Mouse (Mus musculus) lung, adult 2 months (tissue): ENCODE results near the gene H2-DMb2. TPM values are rescaled to one million over a fixed set of nuclear protein-coding genes. Genes with fewer than 3 reads are reported as not detected.

Experiments
- DNase-seq: peaks from one replicate; pipeline ENCODE4 v3.0.0; 2022
- H3K4me1 ChIP-seq: fragments of 200-500 bp; 2 replicates; pipeline ENCODE4 v1.6.1; 2011; ENCODE audit warnings: low read length; ENCODE audit not compliant: control insufficient read depth, insufficient read depth
- H3K4me3 ChIP-seq: fragments of 200-500 bp; replicated peaks from 2 replicates; pipeline ENCODE3; 2011; ENCODE audit warnings: low read depth, mild to moderate bottlenecking, control low read depth, low read length; ENCODE audit errors: extremely low read depth
- CTCF ChIP-seq: fragments of 200-500 bp; IDR thresholded peaks from 2 replicates; pipeline ENCODE4 v1.5.1; 2011; ENCODE audit warnings: mild to moderate bottlenecking, low read length, control low read depth; ENCODE audit not compliant: insufficient read depth
- POLR2A ChIP-seq: fragments of 200-500 bp; IDR thresholded peaks from 2 replicates; pipeline ENCODE4 v1.6.1; 2011; ENCODE audit warnings: low read depth, mild to moderate bottlenecking, control low read depth, low read length, borderline replicate concordance; ENCODE audit errors: extremely low read depth
- WGBS: fragments of 180-500 bp; shearing (Covaris S2); methylation state at CpG from one replicate; pipeline ENCODE4 v1.1.7; 2018; 5-methylcytosine and 5-hydroxymethylcytosine counted together
- polyA plus RNA-seq: library from polyadenylated mRNA; depleted of rRNA; stranded (reverse); fragments of >200 nt; gene quantifications from 2 replicates; pipeline ENCODE4 v1.2.3, GENCODE M21; 2012; rRNA removed

Gene H2-DMb2
- polyA plus RNA-seq, 1 experiment = 38.9 TPM

DNA sequence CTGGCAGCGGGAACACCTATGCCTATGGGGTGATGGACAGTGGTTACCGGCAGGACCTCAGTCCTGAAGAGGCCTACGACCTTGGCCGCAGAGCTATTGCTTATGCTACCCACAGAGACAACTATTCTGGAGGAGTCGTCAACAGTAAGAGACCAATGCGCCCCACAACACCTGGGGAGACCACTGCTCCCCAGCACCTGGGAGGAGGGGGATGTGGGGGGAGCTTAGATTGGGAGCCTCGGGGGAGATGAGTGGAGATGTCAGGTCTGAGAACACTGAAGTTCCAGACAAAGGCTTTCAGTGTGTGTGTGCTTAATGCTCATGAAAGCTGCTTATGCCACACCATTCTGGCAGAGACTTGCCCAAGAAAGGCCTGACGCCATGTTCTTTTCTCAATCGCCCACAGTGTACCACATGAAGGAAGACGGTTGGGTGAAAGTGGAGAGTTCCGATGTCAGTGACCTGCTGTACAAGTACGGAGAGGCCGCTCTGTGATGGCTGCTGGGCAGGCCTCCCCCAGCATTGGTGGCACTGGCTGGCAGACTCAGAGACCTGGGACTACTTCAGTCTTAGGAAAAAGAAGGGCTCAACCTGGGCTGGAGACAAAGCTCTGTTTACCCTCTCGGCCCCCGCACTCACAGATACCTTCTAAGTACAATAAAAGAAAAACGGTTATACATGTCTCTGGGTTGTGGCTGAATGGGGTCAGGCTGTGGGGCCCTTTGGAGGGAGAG lies 57.8 kb downstream of the H2-DMb2 start:
- 85% methylated on average over 16 of the region's 16 CpGs for WGBS
- Histone ChIP-seq H3K4me3 (no peak overlapping the region), H3K4me1 (peaks cover 10% of the 10 kb centered on the region)
- no peak for TF ChIP-seq POLR2A
- no peak for TF ChIP-seq CTCF
- DNase-seq = no peak

Other genes with a start within 250 kb of the H2-DMb2 start
- gene Platr17, start 238.2 kb upstream of the H2-DMb2 start, polyA plus RNA-seq = 0.33 and 0.41 TPM in 2 replicates
- gene Daxx, start 233.9 kb upstream of the H2-DMb2 start, polyA plus RNA-seq = 33.7 and 35.9 TPM in 2 replicates
- gene Tapbp, start 227.4 kb upstream of the H2-DMb2 start, polyA plus RNA-seq = 225 and 249 TPM in 2 replicates
- 65.1 and 92.1 TPM in 2 replicates for gene Zbtb22, start 227.4 kb upstream of the H2-DMb2 start, polyA plus RNA-seq
- gene Rgl2, start 213.8 kb upstream of the H2-DMb2 start, polyA plus RNA-seq = 247 and 272 TPM in 2 replicates
- 19.2 and 26.2 TPM in 2 replicates for gene Pfdn6, start 203.0 kb upstream of the H2-DMb2 start, polyA plus RNA-seq
- gene Wdr46, start 202.6 kb upstream of the H2-DMb2 start, polyA plus RNA-seq = 13.4 and 16.8 TPM in 2 replicates
- gene B3galt4, start 191.8 kb upstream of the H2-DMb2 start, polyA plus RNA-seq = 11.4 and 12.6 TPM in 2 replicates
- 62.8 and 70.3 TPM in 2 replicates for gene Vps52, start 187.5 kb upstream of the H2-DMb2 start, polyA plus RNA-seq
- gene Rps18, start 187.3 kb upstream of the H2-DMb2 start, polyA plus RNA-seq = 260 and 331 TPM in 2 replicates
- 2,389 and 3,036 TPM in 2 replicates for gene H2-K1, start 143.0 kb upstream of the H2-DMb2 start, polyA plus RNA-seq
- 40.7 and 53.6 TPM in 2 replicates for gene Ring1, start 118.6 kb upstream of the H2-DMb2 start, polyA plus RNA-seq
- gene H2-Ke6, start 115.2 kb upstream of the H2-DMb2 start, polyA plus RNA-seq = 91.2 and 130 TPM in 2 replicates
- 161 and 183 TPM in 2 replicates for gene Slc39a7, start 111.6 kb upstream of the H2-DMb2 start, polyA plus RNA-seq
- gene Rxrb, start 111.5 kb upstream of the H2-DMb2 start, polyA plus RNA-seq = 63.2 and 79.8 TPM in 2 replicates
- 1.0 and 1.3 TPM in 2 replicates for gene Col11a2, start 103.9 kb upstream of the H2-DMb2 start, polyA plus RNA-seq
- 14.1 and 19.8 TPM in 2 replicates for gene H2-Oa, start 51.0 kb upstream of the H2-DMb2 start, polyA plus RNA-seq
- 109 and 118 TPM in 2 replicates for gene H2-DMa, start 23.8 kb upstream of the H2-DMb2 start, polyA plus RNA-seq
- gene Brd2, start 20.7 kb upstream of the H2-DMb2 start, polyA plus RNA-seq = 101 and 140 TPM in 2 replicates
- 146 and 187 TPM in 2 replicates for gene H2-DMb1, start 9.8 kb downstream of the H2-DMb2 start, polyA plus RNA-seq
- gene Tap1, start 44.2 kb downstream of the H2-DMb2 start, polyA plus RNA-seq = 45.1 and 46.3 TPM in 2 replicates
- gene Psmb9, start 44.5 kb downstream of the H2-DMb2 start, polyA plus RNA-seq = 83.8 and 99.1 TPM in 2 replicates
- 112 and 130 TPM in 2 replicates for gene Psmb8, start 54.4 kb downstream of the H2-DMb2 start, polyA plus RNA-seq
- gene Tap2, start 60.2 kb downstream of the H2-DMb2 start, polyA plus RNA-seq = 68.8 and 70.9 TPM in 2 replicates
- gene H2-Ob, start 95.6 kb downstream of the H2-DMb2 start, polyA plus RNA-seq = 18.8 and 34.6 TPM in 2 replicates
- 1,370 and 1,736 TPM in 2 replicates for gene H2-Ab1, start 114.4 kb downstream of the H2-DMb2 start, polyA plus RNA-seq
- gene H2-Aa, start 144.5 kb downstream of the H2-DMb2 start, polyA plus RNA-seq = 544 and 571 TPM in 2 replicates
- gene H2-Eb1, start 162.6 kb downstream of the H2-DMb2 start, polyA plus RNA-seq = 256 and 285 TPM in 2 replicates
- 0.63 and 1.2 TPM in 2 replicates for gene H2-Eb2, start 182.4 kb downstream of the H2-DMb2 start, polyA plus RNA-seq
- gene Btnl2, start 211.5 kb downstream of the H2-DMb2 start, polyA plus RNA-seq = 0.37 and 0.78 TPM in 2 replicates
- 0.06 and 0.07 TPM in 2 replicates for gene Btnl1, start 233.8 kb downstream of the H2-DMb2 start, polyA plus RNA-seq